Mouse (Mus musculus): ENCODE data around the gene Numa1. TPM values are rescaled to one million over a fixed set of nuclear protein-coding genes. Genes with fewer than 3 reads are reported as not detected.
"Not testable (repeated sequence)": the region's sequence is repeated elsewhere in the genome, so short reads cannot be mapped to it uniquely, and the experiment has no call there.

Gene Numa1
- polyA plus RNA-seq, 2 experiments: 106 to 112 TPM

GRCm38 (mm10) chr7:102018590-102018989, 84.7 kb downstream of the Numa1 start, which contains the start of gene Il18bp:
Gene Il18bp, minus strand, starts transcription at chr7:102018690.
- DNase-seq (ENCODE audit: low spot score): no peak
- H3K4me1 ChIP-seq (ENCODE audit: control insufficient read depth, insufficient read depth, low read length): no peaks in the 10 kb centered on the region
- WGBS: 85% methylated on average over 3 of the region's 3 CpGs
- no peak for TF ChIP-seq POLR2A (IDR thresholded peaks at IDR 0.05; ENCODE audit: borderline replicate concordance, extremely low read depth, insufficient read depth, insufficient read length)
- H3K4me3 ChIP-seq (replicated peaks; ENCODE audit: low read length): no peak within 1 kb of the TSS
- no peak within 1 kb of the TSS for H3K9ac ChIP-seq (ENCODE audit: low read depth, low read length, severe bottlenecking)
- no peak within 1 kb of the TSS for H3K27ac ChIP-seq (replicated peaks; ENCODE audit: low read depth, low read length)
- peaks cover 88% of the 10 kb centered on the region for H3K36me3 ChIP-seq (ENCODE audit: control insufficient read depth, insufficient read depth, low read length)
- no peak within 1 kb of the TSS for H3K4me2 ChIP-seq (replicated peaks; ENCODE audit: low read depth, low read length, severe bottlenecking)
- H3K27me3 ChIP-seq (ENCODE audit: control insufficient read depth, insufficient read depth, low read length): no peaks in the 10 kb centered on the region
- ATAC-seq (ENCODE audit: low FRiP score, low read depth): no peak
- H3K9me3 ChIP-seq (ENCODE audit: control insufficient read depth, low read length): no peaks in the 10 kb centered on the region

DNA sequence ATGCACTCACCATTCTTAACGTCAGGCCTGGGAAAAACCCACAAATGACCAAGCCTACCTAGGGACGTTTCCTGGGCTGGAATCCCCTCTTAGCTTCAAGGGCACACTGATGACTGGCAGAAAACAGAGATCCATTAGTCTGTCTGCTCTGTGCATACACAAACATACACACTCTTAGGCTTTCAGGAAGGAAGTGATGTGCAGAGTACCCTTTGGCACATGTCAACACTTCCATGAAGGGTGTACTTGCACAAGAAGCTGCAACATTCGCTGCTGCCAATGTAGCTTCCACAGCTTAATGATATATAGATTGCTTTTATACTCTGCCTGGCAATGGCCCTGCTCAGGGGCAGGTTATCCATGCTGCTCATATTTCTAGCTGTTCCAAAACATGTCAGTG, 85.5 kb downstream of the Numa1 start:
- H3K36me3 ChIP-seq (ENCODE audit: control insufficient read depth, insufficient read depth, low read length): peaks cover 86% of the 10 kb centered on the region
- H3K9ac ChIP-seq (ENCODE audit: low read depth, low read length, severe bottlenecking): no peak overlapping the region
- no peak for TF ChIP-seq POLR2A (IDR thresholded peaks at IDR 0.05; ENCODE audit: borderline replicate concordance, extremely low read depth, insufficient read depth, insufficient read length)
- WGBS: 74% methylated on average over 3 of the region's 3 CpGs
- no peak overlapping the region for H3K4me2 ChIP-seq (replicated peaks; ENCODE audit: low read depth, low read length, severe bottlenecking)
- H3K9me3 ChIP-seq (ENCODE audit: control insufficient read depth, low read length): no peaks in the 10 kb centered on the region
- no peaks in the 10 kb centered on the region for H3K27me3 ChIP-seq (ENCODE audit: control insufficient read depth, insufficient read depth, low read length)
- H3K27ac ChIP-seq (replicated peaks; ENCODE audit: low read depth, low read length): no peak overlapping the region
- no peak overlapping the region for H3K4me3 ChIP-seq (replicated peaks; ENCODE audit: low read length)
- H3K4me1 ChIP-seq (ENCODE audit: control insufficient read depth, insufficient read depth, low read length): no peaks in the 10 kb centered on the region
- ATAC-seq (ENCODE audit: low FRiP score, low read depth) (no peak), DNase-seq (ENCODE audit: low spot score) (no peak)

DNA sequence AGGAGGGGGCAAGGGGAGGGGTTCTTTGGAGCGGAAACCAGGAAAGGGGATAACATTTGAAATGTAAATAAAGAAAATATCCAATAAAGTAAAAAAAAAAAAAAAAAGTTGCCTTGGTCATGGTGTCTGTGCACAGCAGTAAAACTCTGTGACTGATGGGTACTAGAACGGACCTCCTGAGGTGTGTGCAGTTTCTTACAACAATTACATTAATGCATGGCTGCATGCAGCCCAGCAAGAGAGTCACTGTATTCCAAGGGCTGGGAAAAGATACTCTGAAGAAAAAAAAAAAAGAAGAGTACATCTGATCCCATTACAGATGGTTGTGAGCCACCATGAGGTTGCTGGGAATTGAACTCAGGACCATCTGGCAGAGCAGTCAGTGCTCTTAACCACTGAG, 87.0 kb downstream of the Numa1 start:
- H3K9me3 ChIP-seq (ENCODE audit: control insufficient read depth, low read length); H3K4me1 ChIP-seq (ENCODE audit: control insufficient read depth, insufficient read depth, low read length); DNase-seq (ENCODE audit: low spot score); ATAC-seq (ENCODE audit: low FRiP score, low read depth); H3K4me3 ChIP-seq (replicated peaks; ENCODE audit: low read length); H3K4me2 ChIP-seq (replicated peaks; ENCODE audit: low read depth, low read length, severe bottlenecking); H3K9ac ChIP-seq (ENCODE audit: low read depth, low read length, severe bottlenecking); H3K27me3 ChIP-seq (ENCODE audit: control insufficient read depth, insufficient read depth, low read length); H3K27ac ChIP-seq (replicated peaks; ENCODE audit: low read depth, low read length): not testable (repeated sequence)
- WGBS: 98% methylated on average over 2 of the region's 2 CpGs
- H3K36me3 ChIP-seq (ENCODE audit: control insufficient read depth, insufficient read depth, low read length): peaks cover 80% of the 10 kb centered on the region

DNA sequence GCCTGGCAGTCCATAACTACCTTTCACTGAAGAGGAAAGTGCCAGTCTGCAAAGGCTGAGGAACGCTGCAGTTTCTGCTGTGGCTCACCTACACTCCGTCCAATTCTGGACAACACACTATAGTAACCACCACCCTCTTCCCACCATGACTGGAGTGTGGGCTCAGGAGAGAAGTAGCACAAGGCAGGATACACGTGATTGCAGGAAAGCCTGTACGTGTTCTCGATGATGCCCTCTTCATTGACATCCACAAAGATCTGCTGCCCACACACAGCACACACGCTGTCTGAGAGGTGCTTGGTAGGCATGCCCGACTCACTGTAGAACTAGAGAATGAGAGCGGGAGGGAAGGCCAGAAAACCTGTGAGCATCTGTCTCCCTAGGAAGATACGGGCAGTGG, 89.9 kb downstream of the Numa1 start:
- ATAC-seq (ENCODE audit: low FRiP score, low read depth) (no peak), DNase-seq (ENCODE audit: low spot score) (no peak)
- Histone ChIP-seq H3K27ac (replicated peaks; ENCODE audit: low read depth, low read length) (no peak overlapping the region), H3K4me2 (replicated peaks; ENCODE audit: low read depth, low read length, severe bottlenecking) (no peak overlapping the region), H3K9me3 (ENCODE audit: control insufficient read depth, low read length) (no peaks in the 10 kb centered on the region), H3K27me3 (ENCODE audit: control insufficient read depth, insufficient read depth, low read length) (no peaks in the 10 kb centered on the region), H3K36me3 (ENCODE audit: control insufficient read depth, insufficient read depth, low read length) (peaks cover 71% of the 10 kb centered on the region), H3K9ac (ENCODE audit: low read depth, low read length, severe bottlenecking) (no peak overlapping the region), H3K4me1 (ENCODE audit: control insufficient read depth, insufficient read depth, low read length) (no peaks in the 10 kb centered on the region), H3K4me3 (replicated peaks; ENCODE audit: low read length) (no peak overlapping the region)
- WGBS: 93% methylated on average over 9 of the region's 9 CpGs
- no peak for TF ChIP-seq POLR2A (IDR thresholded peaks at IDR 0.05; ENCODE audit: borderline replicate concordance, extremely low read depth, insufficient read depth, insufficient read length)

DNA sequence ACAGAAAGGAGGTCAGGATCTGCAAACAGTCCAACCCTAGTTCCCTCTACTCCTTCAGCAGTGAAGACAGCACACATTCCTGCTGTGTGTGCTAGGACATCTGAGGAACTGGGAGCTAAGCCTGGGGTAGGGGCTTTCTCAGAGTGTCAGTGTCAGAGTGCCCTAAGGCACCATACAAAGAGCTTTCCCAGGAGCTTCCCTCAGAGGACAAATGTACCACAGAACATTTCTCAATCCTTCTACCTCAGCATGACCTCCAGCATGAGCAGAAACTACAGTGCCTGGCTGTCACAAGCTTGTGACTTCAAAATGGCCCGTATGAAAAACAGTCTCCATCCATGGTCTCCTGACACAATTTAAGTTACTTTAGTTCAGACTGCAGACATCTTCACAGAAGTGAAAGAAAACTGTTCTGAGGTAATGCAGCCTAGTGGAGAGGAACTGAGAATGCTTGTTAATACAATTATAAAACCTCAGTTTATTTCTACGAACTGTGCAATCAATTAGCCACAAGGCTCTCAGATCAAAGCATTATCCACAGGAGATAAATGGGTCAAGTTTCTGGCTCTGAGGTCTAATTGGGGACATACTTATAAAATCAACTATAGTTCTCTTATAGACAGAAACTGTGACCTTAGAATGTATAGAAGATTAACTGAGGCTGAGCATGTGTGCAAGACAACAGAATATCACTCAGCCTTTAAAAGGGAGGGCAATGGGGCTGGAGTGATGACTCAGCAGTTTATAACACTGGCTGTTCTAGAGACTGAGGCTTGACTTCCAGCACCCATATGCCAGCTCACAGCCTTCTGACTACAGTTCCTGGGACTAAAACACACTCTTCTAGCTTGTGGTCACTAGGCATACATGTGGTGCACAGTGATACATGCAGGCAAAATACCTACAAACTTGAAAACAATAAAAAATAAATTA, 91.5 kb downstream of the Numa1 start:
- no peak overlapping the region for H3K4me2 ChIP-seq (replicated peaks; ENCODE audit: low read depth, low read length, severe bottlenecking)
- H3K4me3 ChIP-seq (replicated peaks; ENCODE audit: low read length): no peak overlapping the region
- H3K36me3 ChIP-seq (ENCODE audit: control insufficient read depth, insufficient read depth, low read length): peaks cover 68% of the 10 kb centered on the region
- DNase-seq (ENCODE audit: low spot score): no peak
- H3K9me3 ChIP-seq (ENCODE audit: control insufficient read depth, low read length): no peaks in the 10 kb centered on the region
- TF ChIP-seq POLR2A (IDR thresholded peaks at IDR 0.05; ENCODE audit: borderline replicate concordance, extremely low read depth, insufficient read depth, insufficient read length): no peak
- no peak overlapping the region for H3K9ac ChIP-seq (ENCODE audit: low read depth, low read length, severe bottlenecking)
- H3K27me3 ChIP-seq (ENCODE audit: control insufficient read depth, insufficient read depth, low read length): no peaks in the 10 kb centered on the region
- H3K4me1 ChIP-seq (ENCODE audit: control insufficient read depth, insufficient read depth, low read length): no peaks in the 10 kb centered on the region
- no peak for ATAC-seq (ENCODE audit: low FRiP score, low read depth)
- H3K27ac ChIP-seq (replicated peaks; ENCODE audit: low read depth, low read length): no peak overlapping the region
- WGBS: 67% methylated on average over 2 of the region's 2 CpGs
